Mouse (Mus musculus): ENCODE measurements at regions not wholly inside any gene's neighbourhood (a gene's known extent, or its start where the extent isn't known, plus 50 kb on each side); places are given as distances from the start of the nearest gene placed in this dataset.

DNA sequence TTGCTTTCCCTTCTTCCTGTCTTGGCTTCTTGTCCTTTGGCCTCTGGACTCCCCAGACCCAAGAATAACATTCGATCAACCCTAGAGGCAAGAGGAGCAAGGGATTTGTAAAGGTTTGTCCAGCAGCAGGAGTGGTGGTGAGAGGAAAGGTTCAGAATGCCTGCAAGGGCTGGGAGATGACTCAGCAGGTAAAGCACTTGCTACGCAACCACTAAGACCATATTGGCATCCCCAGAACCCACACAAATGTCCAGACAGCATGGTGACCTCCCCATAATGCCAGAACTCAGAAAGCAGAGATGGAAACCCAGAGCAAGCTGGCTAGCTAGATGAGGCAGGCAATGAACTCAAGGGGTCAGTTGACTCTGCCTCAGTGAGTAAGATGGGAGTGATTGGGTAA is 110.4 kb upstream of the Mrps10 start:
- no peak for TF ChIP-seq POLR2A (IDR thresholded peaks at IDR 0.05; ENCODE audit: borderline replicate concordance, control insufficient read depth, low read depth, low read length)
- no peak for TF ChIP-seq CTCF (IDR thresholded peaks at IDR 0.05; ENCODE audit: control insufficient read depth, insufficient read depth, low read length)
